Mouse (Mus musculus) liver, adult 2 months (tissue): ENCODE measurements at regions not wholly inside any gene's neighbourhood (a gene's known extent, or its start where the extent isn't known, plus 50 kb on each side); places are given as distances from the start of the nearest gene placed in this dataset.

Experiments
- CTCF ChIP-seq: fragments of 200-500 bp; IDR thresholded peaks from 2 replicates; pipeline ENCODE4 v1.5.1; 2011; ENCODE audit warnings: low read depth, low read length, control low read depth
- POLR2A ChIP-seq: fragments of 200-500 bp; IDR thresholded peaks from 2 replicates; pipeline ENCODE4 v1.6.1; 2011; ENCODE audit warnings: low read length, control low read depth; ENCODE audit not compliant: insufficient read depth; ENCODE audit errors: extremely low read depth

DNA sequence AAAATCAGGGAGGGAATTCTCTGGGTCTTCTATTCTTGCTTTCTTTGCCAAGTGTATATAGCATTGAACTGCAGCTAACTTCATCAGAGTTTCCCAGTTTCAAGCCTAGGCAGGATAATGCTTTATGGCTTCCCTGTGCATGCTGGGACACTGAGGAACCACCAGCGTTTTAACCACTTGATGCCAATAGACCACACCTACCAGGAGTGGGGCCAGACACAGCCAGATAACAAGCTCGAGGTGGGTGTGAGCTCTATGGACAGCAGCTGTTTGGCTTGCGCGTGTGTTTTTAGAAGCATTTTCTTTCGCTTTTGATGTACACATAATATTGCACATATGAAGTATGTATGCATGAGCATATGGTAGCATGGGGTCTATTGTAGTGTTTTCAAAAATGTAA lies 69.1 kb upstream of the Dscam start:
- TF ChIP-seq CTCF (no peak), POLR2A (no peak)
